Mouse (Mus musculus): Measurements from ENCODE around the gene Nars2.
"Not testable (repeated sequence)": the region's sequence is repeated elsewhere in the genome, so short reads cannot be mapped to it uniquely, and the experiment has no call there.

Gene Nars2

GRCm38 (mm10) chr7:96951281-96952051, at the start of gene Nars2:
Gene Nars2, plus strand, starts transcription at chr7:96951505.
- peak; percentile 92 for DNase-seq

GRCm38 (mm10) chr7:96902183-96902582, 49.1 kb upstream of the Nars2 start:
- DNase-seq = no peak

- no peak for DNase-seq
Observed at GRCm38 (mm10) chr7:96903088-96903985, 48.0 kb upstream of the Nars2 start.

- DNase-seq = no peak
Observed at GRCm38 (mm10) chr7:96904442-96904841, 46.9 kb upstream of the Nars2 start.

GRCm38 (mm10) chr7:96904936-96905335, 46.4 kb upstream of the Nars2 start:
- DNase-seq = no peak

- no peak for DNase-seq
Observed at GRCm38 (mm10) chr7:96905422-96905821, 45.9 kb upstream of the Nars2 start.

GRCm38 (mm10) chr7:96906216-96906615, 45.1 kb upstream of the Nars2 start:
- DNase-seq = no peak

- no peak for DNase-seq
Observed at GRCm38 (mm10) chr7:96907971-96908680, 43.2 kb upstream of the Nars2 start.

GRCm38 (mm10) chr7:96909856-96910255, 41.4 kb upstream of the Nars2 start:
- DNase-seq = peak in 1 of 2 experiments; percentile 29

GRCm38 (mm10) chr7:96910310-96910960, 40.9 kb upstream of the Nars2 start:
- no peak for DNase-seq

GRCm38 (mm10) chr7:96914031-96914430, 37.3 kb upstream of the Nars2 start:
- peak; percentile 58 to 85 for DNase-seq

GRCm38 (mm10) chr7:96915452-96916105, 35.7 kb upstream of the Nars2 start:
- DNase-seq = peak; percentile 63

GRCm38 (mm10) chr7:96920447-96921095, 30.7 kb upstream of the Nars2 start:
- DNase-seq = no peak

- DNase-seq = no peak
Observed at GRCm38 (mm10) chr7:96922927-96923326, 28.4 kb upstream of the Nars2 start.

GRCm38 (mm10) chr7:96943715-96944377, 7.5 kb upstream of the Nars2 start:
- no peak for DNase-seq

- DNase-seq = not testable (repeated sequence)
Observed at GRCm38 (mm10) chr7:96946501-96946900, 4.8 kb upstream of the Nars2 start.

GRCm38 (mm10) chr7:96952094-96952493, 789 bp downstream of the Nars2 start:
- peak in 1 of 2 experiments; percentile 30 for DNase-seq

GRCm38 (mm10) chr7:96959168-96959567, 7.9 kb downstream of the Nars2 start:
- DNase-seq = no peak

GRCm38 (mm10) chr7:96967188-96967587, 15.9 kb downstream of the Nars2 start:
- DNase-seq = no peak

- peak in 1 of 2 experiments; percentile 48 for DNase-seq
Observed at GRCm38 (mm10) chr7:96970359-96970758, 19.1 kb downstream of the Nars2 start.

Measured in kidney, adult 8-10 months (tissue).